In genomic region chr9:37368081-37368830, GRCm38 (mm10) we compare ENCODE assay signal across 14 mouse cellular contexts. TPM values are rescaled to one million over a fixed set of nuclear protein-coding genes. Genes with fewer than 3 reads are reported as not detected.
DNase-seq lines count a peak whose midpoint lies in the region; ATAC-seq and TF ChIP-seq lines count a peak whose summit lies in the region.
"Had no signal": no experiment of that assay in that cellular context is flagged by ENCODE, and none has a peak within 500 bp of the region (broad histone marks: within the 10 kb centered on the region; RNA-seq: fewer than 3 reads in every experiment).

No protein-coding gene starts in this region.

- peak overlapping the region; percentile 36 for H3K4me3 ChIP-seq in gastrocnemius, adult 2 months
- H3K4me3 ChIP-seq in layer of hippocampus, adult 2 months: peak overlapping the region; percentile 47
- H3K4me3 ChIP-seq in brown adipose tissue, adult 24 weeks (ENCODE audit: insufficient read depth, low read depth, low read length): peak overlapping the region; percentile 28; the same call in 1 of the 2 replicates
- H3K4me3 ChIP-seq in midbrain, postnatal 0 days (ENCODE audit: low read depth, low read length): peak overlapping the region; percentile 25
- H3K4me3 ChIP-seq: embryonic facial prominence, embryonic 13.5 days; midbrain, embryonic 12.5 days had no signal

- no peak for TF ChIP-seq CTCF in gastrocnemius, adult 2 months (IDR thresholded peaks at IDR 0.05)
- TF ChIP-seq CTCF in layer of hippocampus, adult 2 months (conservative IDR thresholded peaks at IDR 0.05): peak; percentile 68
- TF ChIP-seq CTCF in midbrain, postnatal 0 days (IDR thresholded peaks at IDR 0.05): peak; percentile 36; the same call in 1 of the 2 replicates

- DNase-seq in gastrocnemius, adult 2 months: no peak
- DNase-seq in gastrocnemius, postnatal 4 days (ENCODE audit: low spot score in 2 of 2): no peak
- DNase-seq in layer of hippocampus, adult 2 months (ENCODE audit: low spot score in 2 of 2): no peak
- DNase-seq in layer of hippocampus, adult 11-12 months (ENCODE audit: low spot score): no peak
- DNase-seq in midbrain, postnatal 0 days (ENCODE audit: low spot score): peak; percentile 27
- DNase-seq in thymus, postnatal 0 days (ENCODE audit: low spot score): no peak
- no peak for DNase-seq in spleen, postnatal 4 days (ENCODE audit: low spot score in 2 of 2)
- DNase-seq: B cell, adult 2 months had no signal

- no peak overlapping the region for H3K9ac ChIP-seq in midbrain, postnatal 0 days (replicated peaks; ENCODE audit: low read length, poor library complexity, severe bottlenecking)
- H3K9ac ChIP-seq: embryonic facial prominence, embryonic 13.5 days; midbrain, embryonic 12.5 days had no signal

- H3K9me3 ChIP-seq in midbrain, postnatal 0 days (ENCODE audit: low read length): no peaks in the 10 kb centered on the region
- H3K9me3 ChIP-seq: embryonic facial prominence, embryonic 13.5 days; midbrain, embryonic 12.5 days had no signal

- H3K4me1 ChIP-seq in brown adipose tissue, adult 24 weeks (ENCODE audit: control insufficient read depth, insufficient read depth, insufficient read length, low read length): peaks cover 2% of the 10 kb centered on the region; the same call in 1 of the 2 replicates
- no peaks in the 10 kb centered on the region for H3K4me1 ChIP-seq in midbrain, postnatal 0 days (ENCODE audit: insufficient read depth, low read length)
- H3K4me1 ChIP-seq: embryonic facial prominence, embryonic 13.5 days; midbrain, embryonic 12.5 days had no signal

- intact Hi-C loops in gastrocnemius, adult 2 months (cut with DNase I): no loop called here

- H3K4me2 ChIP-seq in midbrain, postnatal 0 days (ENCODE audit: low read depth, low read length, poor library complexity, severe bottlenecking): peak overlapping the region; percentile 33
- H3K4me2 ChIP-seq: embryonic facial prominence, embryonic 13.5 days; liver, embryonic 11.5 days; midbrain, embryonic 12.5 days had no signal

- 81% methylated on average over 11 of the region's 11 CpGs for WGBS in midbrain, postnatal 0 days

- H3K27ac ChIP-seq in gastrocnemius, adult 2 months: peak overlapping the region; percentile 82
- H3K27ac ChIP-seq in layer of hippocampus, adult 2 months: peak overlapping the region; percentile 98
- H3K27ac ChIP-seq in brown adipose tissue, adult 24 weeks (replicated peaks; ENCODE audit: low read depth, low read length): peak overlapping the region; percentile 100
- peak overlapping the region; percentile 75 for H3K27ac ChIP-seq in midbrain, postnatal 0 days (ENCODE audit: low read depth, low read length)
- H3K27ac ChIP-seq: embryonic facial prominence, embryonic 13.5 days; midbrain, embryonic 12.5 days had no signal

- H3K36me3 ChIP-seq in midbrain, postnatal 0 days (ENCODE audit: insufficient read depth, low read length): no peaks in the 10 kb centered on the region
- H3K36me3 ChIP-seq: embryonic facial prominence, embryonic 13.5 days; midbrain, embryonic 12.5 days had no signal

- no peak for ATAC-seq in midbrain, postnatal 0 days (ENCODE audit: low FRiP score)
- ATAC-seq: Patski had no signal

- no peaks in the 10 kb centered on the region for H3K27me3 ChIP-seq in midbrain, postnatal 0 days (ENCODE audit: insufficient read depth, low read length)
- H3K27me3 ChIP-seq: embryonic facial prominence, embryonic 13.5 days; midbrain, embryonic 12.5 days had no signal

RNA-seq across cellular contexts. Expression of gene Hepacam, which starts 1.1 kb away (rescaled TPM):
- under 1 TPM in 1 of 2 experiments, not detected in 1; 0.20 TPM for total RNA-seq in gastrocnemius, adult 2 months (2021)
- under 1 TPM; 0.41 to 0.59 TPM for total RNA-seq in gastrocnemius, postnatal 4 days (2021)
- total RNA-seq in layer of hippocampus, adult 2 months (2021): 10 to 100 TPM; 65.9 to 68.1 TPM
- polyA plus RNA-seq in brown adipose tissue, adult 24 weeks (2012; ENCODE audit: insufficient read depth, insufficient read length, missing spikeins): not detected in 2 replicates
- 35.7 and 37.1 TPM in 2 replicates for total RNA-seq in midbrain, postnatal 0 days (2014; rRNA removed)
- polyA plus RNA-seq in midbrain, postnatal 0 days (2015; fragmentation: Nextera tagmentation; extraction: Ambion mirVana): 49.9 and 58.1 TPM in 2 replicates
- polyA plus RNA-seq in thymus, postnatal 0 days (2015; fragmentation: Nextera tagmentation; extraction: Ambion mirVana): 0.10 TPM in 1 of 2 replicates, not detected in the other
- total RNA-seq: hematopoietic stem cell, adult 5-6 weeks had no signal
- polyA plus RNA-seq: embryonic facial prominence, embryonic 13.5 days; liver, embryonic 11.5 days; Patski had no signal

RNA-seq across cellular contexts. Expression of gene Ccdc15, which starts 20.0 kb away (rescaled TPM):
- total RNA-seq in gastrocnemius, adult 2 months (2021): 1 to 10 TPM; 1.7 to 1.8 TPM
- 1 to 10 TPM; 3.7 to 4.2 TPM for total RNA-seq in gastrocnemius, postnatal 4 days (2021)
- 1 to 10 TPM; 1.6 to 3.1 TPM for total RNA-seq in layer of hippocampus, adult 2 months (2021)
- 1.4 and 1.5 TPM in 2 replicates for polyA plus RNA-seq in brown adipose tissue, adult 24 weeks (2012; ENCODE audit: insufficient read depth, insufficient read length, missing spikeins)
- total RNA-seq in midbrain, postnatal 0 days (2014; rRNA removed): 5.0 and 5.4 TPM in 2 replicates
- 6.8 and 8.6 TPM in 2 replicates for polyA plus RNA-seq in midbrain, postnatal 0 days (2015; fragmentation: Nextera tagmentation; extraction: Ambion mirVana)
- 11.2 and 14.6 TPM in 2 replicates for polyA plus RNA-seq in thymus, postnatal 0 days (2015; fragmentation: Nextera tagmentation; extraction: Ambion mirVana)

RNA-seq across cellular contexts. Expression of gene Robo4, which starts 33.4 kb away (rescaled TPM):
- total RNA-seq in gastrocnemius, adult 2 months (2021): 10 to 100 TPM in 1 of 2 experiments, 1 to 10 TPM in 1; 8.6 to 10.6 TPM
- 10 to 100 TPM; 23.6 to 27.2 TPM for total RNA-seq in gastrocnemius, postnatal 4 days (2021)
- total RNA-seq in layer of hippocampus, adult 2 months (2021): 1 to 10 TPM; 4.9 to 5.8 TPM
- polyA plus RNA-seq in brown adipose tissue, adult 24 weeks (2012; ENCODE audit: insufficient read depth, insufficient read length, missing spikeins): 5.8 and 9.8 TPM in 2 replicates
- 10.1 and 12.6 TPM in 2 replicates for total RNA-seq in midbrain, postnatal 0 days (2014; rRNA removed)
- polyA plus RNA-seq in midbrain, postnatal 0 days (2015; fragmentation: Nextera tagmentation; extraction: Ambion mirVana): 3.6 and 4.0 TPM in 2 replicates
- polyA plus RNA-seq in thymus, postnatal 0 days (2015; fragmentation: Nextera tagmentation; extraction: Ambion mirVana): 2.5 and 3.4 TPM in 2 replicates
- polyA plus RNA-seq: Patski had no signal

Comparison
In these comparisons a context has a peak if more than half of its experiments do, and no peak if none do; other contexts are left out.
1. RNA of gene Hepacam, which starts 1.1 kb away (total RNA-seq): 65.9 to 68.1 TPM in layer of hippocampus, adult 2 months and 35.7 to 37.1 TPM in midbrain, postnatal 0 days; 0.41 to 0.59 TPM in gastrocnemius, postnatal 4 days and 0.20 TPM in gastrocnemius, adult 2 months; every median in the first group is over 10 times any median in the second.
2. Peak in every context shown above with its lines, with median percentiles within 50 percentile points of each other: H3K27ac ChIP-seq and H3K4me3 ChIP-seq.